Mouse (Mus musculus): ENCODE measurements around the gene Dgcr8. TPM values are rescaled to one million over a fixed set of nuclear protein-coding genes. Genes with fewer than 3 reads are reported as not detected.

Gene Dgcr8
- polyA plus RNA-seq, 1 experiment from 2014 or later: 23.3 TPM

DNA sequence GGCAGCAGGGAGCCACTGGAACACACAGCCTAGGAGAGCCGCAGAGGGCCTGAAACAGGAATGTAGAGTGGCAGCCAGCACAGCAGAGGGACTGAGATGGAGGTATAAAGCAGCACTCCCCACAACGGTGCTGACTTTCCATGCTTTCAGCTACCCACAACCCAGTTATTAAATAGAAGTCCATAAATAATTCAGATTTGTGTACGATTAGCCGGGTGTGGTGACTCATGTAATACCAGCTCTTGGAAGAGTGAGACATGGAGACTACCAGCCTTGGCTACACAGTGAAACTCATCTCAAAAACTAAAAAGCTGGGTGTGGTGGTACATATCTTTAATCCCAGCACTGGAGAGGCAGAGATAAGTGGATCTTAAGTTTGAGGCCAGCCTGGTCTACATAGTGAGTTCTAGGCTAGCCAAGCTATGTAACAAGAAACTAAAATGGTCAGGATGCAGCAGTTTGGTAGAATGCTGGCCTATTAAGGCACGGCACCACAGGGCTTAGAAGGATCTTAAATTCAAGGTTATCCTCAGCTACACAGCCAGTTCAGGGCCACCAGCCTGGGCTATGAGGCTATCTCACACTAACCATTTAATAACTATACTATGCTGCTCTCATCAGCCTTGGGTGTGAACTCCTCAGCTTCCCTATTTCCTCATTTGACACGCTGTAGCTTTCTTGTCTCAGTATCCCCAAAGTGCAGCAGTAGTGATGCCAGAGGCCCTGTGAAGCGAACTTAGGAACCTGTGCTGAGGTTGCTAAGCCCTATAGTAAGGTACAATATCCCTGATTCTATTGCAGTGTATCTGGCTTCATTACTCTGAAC lies 52.2 kb downstream of the Dgcr8 start:
- H3K27me3 ChIP-seq (ENCODE audit: control insufficient read depth, insufficient read depth, low read length): no peaks in the 10 kb centered on the region
- peak overlapping the region; percentile 92; the same call in 1 of the 2 replicates for H3K9ac ChIP-seq (ENCODE audit: low read length)
- no peaks in the 10 kb centered on the region for H3K9me3 ChIP-seq (replicated peaks; ENCODE audit: control insufficient read depth, low read length)
- peaks cover 18% of the 10 kb centered on the region for H3K4me1 ChIP-seq (ENCODE audit: control insufficient read depth, insufficient read depth, low read length)
- no peak overlapping the region for H3K4me3 ChIP-seq (replicated peaks; ENCODE audit: low read length)
- 0 out of 2 replicates have a peak overlapping the region, but pooled peaks have one; percentile 77 for H3K4me2 ChIP-seq (ENCODE audit: low read depth, low read length)
- H3K27ac ChIP-seq (ENCODE audit: low read length): no peak overlapping the region
- WGBS: 71% methylated on average over 7 of the region's 7 CpGs
- H3K36me3 ChIP-seq (ENCODE audit: control insufficient read depth, insufficient read depth, low read length): peaks cover 16% of the 10 kb centered on the region; the same call in 1 of the 2 replicates
- ATAC-seq (ENCODE audit: insufficient read depth, low FRiP score): no peak

DNA sequence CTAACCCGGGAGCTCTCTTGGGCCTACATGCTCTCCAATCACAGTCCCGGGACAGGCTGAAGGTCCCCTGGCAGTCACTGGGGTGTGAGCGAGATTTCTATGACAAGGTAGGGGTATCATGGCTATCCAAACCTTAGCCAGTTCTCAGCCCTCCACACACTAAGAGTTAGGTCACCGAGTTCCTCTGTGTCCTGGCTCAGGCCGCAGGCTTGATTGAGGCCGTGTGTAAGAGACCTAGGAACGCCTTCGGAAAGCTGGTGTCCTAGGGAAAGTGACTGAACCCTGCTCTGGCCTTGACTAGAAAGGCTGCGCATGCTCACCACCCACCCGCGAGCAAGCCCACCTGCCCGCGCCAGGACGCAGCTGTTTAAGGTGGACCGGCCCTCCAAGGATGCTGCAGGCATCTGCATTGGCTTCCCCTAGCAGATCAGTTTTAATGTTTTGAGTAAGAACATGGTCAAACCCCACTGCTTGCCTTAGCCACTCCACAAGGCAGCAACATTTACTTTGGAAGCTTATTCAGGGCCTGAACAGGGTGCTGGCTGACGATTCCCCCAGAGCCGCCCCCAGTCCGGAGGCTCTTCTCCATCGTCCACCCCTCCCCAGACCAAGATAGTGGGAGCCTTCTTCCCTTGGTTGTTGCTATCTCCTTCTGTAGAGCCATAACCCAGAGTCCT lies 53.5 kb downstream of the Dgcr8 start:
- H3K27ac ChIP-seq (ENCODE audit: low read length): peak overlapping the region; percentile 86
- 4% methylated on average over 19 of the region's 19 CpGs for WGBS
- H3K36me3 ChIP-seq (ENCODE audit: control insufficient read depth, insufficient read depth, low read length): peaks cover 10% of the 10 kb centered on the region; the same call in 1 of the 2 replicates
- H3K27me3 ChIP-seq (ENCODE audit: control insufficient read depth, insufficient read depth, low read length): no peaks in the 10 kb centered on the region
- H3K4me1 ChIP-seq (ENCODE audit: control insufficient read depth, insufficient read depth, low read length): peaks cover 20% of the 10 kb centered on the region
- ATAC-seq (ENCODE audit: insufficient read depth, low FRiP score): peak; percentile 66
- peak overlapping the region; percentile 92 for H3K9ac ChIP-seq (ENCODE audit: low read length)
- H3K4me2 ChIP-seq (ENCODE audit: low read depth, low read length): peak overlapping the region; percentile 77
- peak overlapping the region; percentile 88 for H3K4me3 ChIP-seq (replicated peaks; ENCODE audit: low read length)
- no peaks in the 10 kb centered on the region for H3K9me3 ChIP-seq (replicated peaks; ENCODE audit: control insufficient read depth, low read length)

DNA sequence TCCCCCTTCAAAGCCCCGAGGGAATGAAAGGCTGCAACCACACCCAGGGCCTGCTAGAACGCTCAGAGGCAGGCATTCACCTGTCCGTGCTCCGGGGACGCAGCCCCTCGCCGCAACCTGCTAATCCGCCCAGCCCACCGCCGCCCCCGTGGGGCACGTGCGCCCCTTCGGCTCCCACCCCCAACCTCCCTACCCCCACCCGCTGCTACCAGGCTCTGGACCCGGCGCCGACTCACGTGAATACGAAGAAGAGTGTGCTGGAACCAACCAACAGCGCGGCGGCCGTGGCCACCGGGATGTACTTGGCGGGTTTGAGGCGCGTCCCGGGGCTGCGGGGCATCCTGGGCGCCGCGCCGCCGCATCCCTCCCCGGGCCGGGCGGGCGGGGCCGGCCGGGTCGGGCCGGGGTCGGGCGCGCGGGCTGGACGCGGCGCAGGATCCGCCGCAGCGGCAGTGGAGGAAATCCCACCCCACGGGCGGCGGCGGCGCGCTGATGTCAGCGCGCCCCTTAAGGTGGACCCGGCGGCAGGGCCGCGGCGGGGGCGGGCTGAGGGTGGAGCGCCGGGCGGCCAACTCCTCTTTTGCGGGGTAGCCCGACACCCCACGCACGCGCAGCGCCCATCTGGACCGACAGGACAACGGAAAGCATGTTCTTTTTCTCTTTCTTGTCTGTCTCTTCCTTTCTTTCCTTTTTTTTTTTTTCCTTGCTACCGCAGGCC lies 54.2 kb downstream of the Dgcr8 start, which contains the start of gene Zdhhc8:
Gene Zdhhc8 (minus strand): TSS at position 466 of the 718 bp plus-strand sequence.
- Histone ChIP-seq H3K27ac (ENCODE audit: low read length) (peak within 1 kb of the TSS; percentile 86), H3K4me2 (ENCODE audit: low read depth, low read length) (peak within 1 kb of the TSS; percentile 77), H3K36me3 (ENCODE audit: control insufficient read depth, insufficient read depth, low read length) (peaks cover 10% of the 10 kb centered on the region; the same call in 1 of the 2 replicates), H3K4me3 (replicated peaks; ENCODE audit: low read length) (peak within 1 kb of the TSS; percentile 88), H3K4me1 (ENCODE audit: control insufficient read depth, insufficient read depth, low read length) (peaks cover 22% of the 10 kb centered on the region), H3K27me3 (ENCODE audit: control insufficient read depth, insufficient read depth, low read length) (no peaks in the 10 kb centered on the region), H3K9ac (ENCODE audit: low read length) (peak within 1 kb of the TSS; percentile 92), H3K9me3 (replicated peaks; ENCODE audit: control insufficient read depth, low read length) (no peaks in the 10 kb centered on the region)
- ATAC-seq (ENCODE audit: insufficient read depth, low FRiP score): peak; percentile 85; the same call in 1 of the 2 replicates
- WGBS: under 1% methylated on average over 73 of the region's 79 CpGs

DNA sequence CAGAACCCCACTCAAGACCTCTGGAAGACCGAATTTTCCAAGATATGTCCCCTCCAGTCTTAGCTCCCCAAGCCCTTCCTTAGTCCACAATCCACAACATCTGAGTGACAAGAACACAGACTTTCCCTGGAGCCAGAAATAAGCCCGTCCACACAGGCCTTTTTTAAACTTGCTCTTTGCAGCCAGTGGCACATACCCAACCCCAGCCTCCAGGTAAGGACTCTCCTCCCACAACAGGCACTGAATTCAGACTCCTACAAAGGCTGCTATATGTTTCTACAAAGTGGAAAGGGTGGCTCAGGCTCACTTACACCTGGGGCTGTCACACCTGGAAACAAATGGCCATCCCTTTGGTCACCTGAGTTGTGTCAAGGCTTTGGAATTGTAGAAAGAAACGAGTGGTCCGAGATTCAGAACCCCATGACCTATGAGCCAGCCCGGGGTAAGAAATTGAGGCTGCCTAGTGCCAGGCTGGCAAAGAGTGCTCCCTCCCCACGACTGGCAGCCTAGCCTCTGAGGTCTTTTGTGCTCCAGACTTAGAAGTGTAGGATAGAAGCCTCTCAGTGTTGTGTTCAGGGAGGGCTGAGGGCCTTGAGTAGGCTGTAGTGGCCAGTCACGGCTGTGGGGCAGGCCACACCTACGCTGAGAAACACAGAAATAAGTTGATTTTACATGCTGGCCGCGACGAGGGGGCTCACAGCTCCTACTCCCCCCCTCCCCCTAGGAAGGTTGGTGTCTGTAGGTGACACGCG lies 55.0 kb downstream of the Dgcr8 start:
- Histone ChIP-seq H3K27ac (ENCODE audit: low read length) (peak overlapping the region; percentile 86), H3K9me3 (replicated peaks; ENCODE audit: control insufficient read depth, low read length) (no peaks in the 10 kb centered on the region), H3K36me3 (ENCODE audit: control insufficient read depth, insufficient read depth, low read length) (0 out of 2 replicates have a peak, but pooled peaks cover 5% of the 10 kb centered on the region), H3K27me3 (ENCODE audit: control insufficient read depth, insufficient read depth, low read length) (no peaks in the 10 kb centered on the region), H3K4me1 (ENCODE audit: control insufficient read depth, insufficient read depth, low read length) (peaks cover 28% of the 10 kb centered on the region), H3K4me3 (replicated peaks; ENCODE audit: low read length) (peak overlapping the region; percentile 88), H3K4me2 (ENCODE audit: low read depth, low read length) (peak overlapping the region; percentile 77), H3K9ac (ENCODE audit: low read length) (peak overlapping the region; percentile 92)
- 13% methylated on average over 13 of the region's 13 CpGs for WGBS
- ATAC-seq (ENCODE audit: insufficient read depth, low FRiP score): 0 out of 2 replicates have a peak, but pooled peaks have one; percentile 11

DNA sequence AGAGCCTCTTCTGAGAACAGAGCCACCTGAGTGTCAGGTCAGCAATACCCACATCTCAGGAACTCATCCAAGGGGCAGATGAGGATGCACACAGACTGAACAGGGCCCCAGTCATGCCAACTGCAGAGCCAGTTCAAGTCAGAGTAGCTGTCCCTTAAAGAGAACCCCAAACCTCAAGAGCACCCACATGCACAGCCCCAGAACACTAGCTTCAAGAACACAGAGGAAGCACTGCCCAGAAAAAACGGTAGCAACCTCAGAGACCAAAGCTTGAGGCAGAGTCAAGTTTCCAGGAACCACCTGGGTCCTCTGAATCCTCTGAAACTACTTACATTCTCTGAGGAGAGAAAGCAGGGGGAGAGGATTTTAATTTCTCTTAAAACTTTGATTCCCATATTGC lies 55.6 kb downstream of the Dgcr8 start:
- ATAC-seq (ENCODE audit: insufficient read depth, low FRiP score): no peak
- 28% methylated on average over 1 of the region's 1 CpGs for WGBS
- H3K36me3 ChIP-seq (ENCODE audit: control insufficient read depth, insufficient read depth, low read length): no peaks in the 10 kb centered on the region
- no peak overlapping the region for H3K4me3 ChIP-seq (replicated peaks; ENCODE audit: low read length)
- H3K27ac ChIP-seq (ENCODE audit: low read length): no peak overlapping the region
- no peaks in the 10 kb centered on the region for H3K27me3 ChIP-seq (ENCODE audit: control insufficient read depth, insufficient read depth, low read length)
- peak overlapping the region; percentile 77 for H3K4me2 ChIP-seq (ENCODE audit: low read depth, low read length)
- H3K9me3 ChIP-seq (replicated peaks; ENCODE audit: control insufficient read depth, low read length): no peaks in the 10 kb centered on the region
- H3K4me1 ChIP-seq (ENCODE audit: control insufficient read depth, insufficient read depth, low read length): peaks cover 29% of the 10 kb centered on the region
- H3K9ac ChIP-seq (ENCODE audit: low read length): peak overlapping the region; percentile 92; the same call in 1 of the 2 replicates

DNA sequence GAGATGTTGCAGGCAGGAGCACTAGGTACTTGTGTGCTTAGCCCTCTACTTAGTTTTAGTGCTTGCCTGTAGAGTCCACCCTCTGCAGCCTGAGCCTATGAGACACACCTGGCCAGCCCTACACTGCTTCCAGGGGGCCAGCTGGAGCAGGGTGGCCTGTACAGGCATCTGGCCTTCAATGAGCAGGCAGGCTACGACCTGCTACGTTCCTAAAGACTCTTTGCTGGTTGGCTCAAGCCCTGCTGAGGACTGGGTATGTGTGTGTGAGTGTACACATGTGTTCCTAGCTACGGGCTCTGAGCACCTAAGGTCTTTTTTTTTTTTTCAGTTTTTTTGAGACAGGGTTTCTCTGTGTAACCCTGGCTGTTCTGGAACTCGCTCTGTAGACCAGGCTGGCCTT lies 57.6 kb downstream of the Dgcr8 start:
- no peak for ATAC-seq (ENCODE audit: insufficient read depth, low FRiP score)
- Histone ChIP-seq H3K4me2 (ENCODE audit: low read depth, low read length) (no peak overlapping the region), H3K9me3 (replicated peaks; ENCODE audit: control insufficient read depth, low read length) (no peaks in the 10 kb centered on the region), H3K9ac (ENCODE audit: low read length) (no peak overlapping the region), H3K4me3 (replicated peaks; ENCODE audit: low read length) (no peak overlapping the region), H3K27ac (ENCODE audit: low read length) (no peak overlapping the region), H3K27me3 (ENCODE audit: control insufficient read depth, insufficient read depth, low read length) (no peaks in the 10 kb centered on the region), H3K4me1 (ENCODE audit: control insufficient read depth, insufficient read depth, low read length) (peaks cover 29% of the 10 kb centered on the region), H3K36me3 (ENCODE audit: control insufficient read depth, insufficient read depth, low read length) (0 out of 2 replicates have a peak, but pooled peaks cover 3% of the 10 kb centered on the region)
- 70% methylated on average over 4 of the region's 4 CpGs for WGBS

DNA sequence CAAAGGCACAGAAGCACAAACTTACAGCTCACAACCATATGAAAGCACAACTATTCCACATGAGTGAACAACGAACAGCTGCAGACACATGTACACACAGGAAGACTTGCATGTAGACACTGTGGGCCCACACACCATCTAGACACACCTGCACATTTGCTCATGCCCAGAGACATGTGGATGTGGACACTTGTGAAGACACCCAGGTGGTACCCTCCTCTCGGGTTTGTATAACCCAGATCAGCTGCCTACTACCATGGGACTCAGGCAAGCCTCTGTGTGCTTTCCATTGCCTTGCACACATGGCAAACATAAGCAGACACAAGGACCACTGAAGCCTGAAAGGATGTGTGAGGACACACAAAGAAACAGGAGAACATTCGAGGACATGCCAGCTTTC lies 58.0 kb downstream of the Dgcr8 start:
- Histone ChIP-seq H3K9me3 (replicated peaks; ENCODE audit: control insufficient read depth, low read length) (no peaks in the 10 kb centered on the region), H3K4me3 (replicated peaks; ENCODE audit: low read length) (no peak overlapping the region), H3K27ac (ENCODE audit: low read length) (no peak overlapping the region), H3K4me1 (ENCODE audit: control insufficient read depth, insufficient read depth, low read length) (peaks cover 28% of the 10 kb centered on the region), H3K4me2 (ENCODE audit: low read depth, low read length) (no peak overlapping the region), H3K9ac (ENCODE audit: low read length) (no peak overlapping the region), H3K27me3 (ENCODE audit: control insufficient read depth, insufficient read depth, low read length) (no peaks in the 10 kb centered on the region), H3K36me3 (ENCODE audit: control insufficient read depth, insufficient read depth, low read length) (0 out of 2 replicates have a peak, but pooled peaks cover 5% of the 10 kb centered on the region)
- ATAC-seq (ENCODE audit: insufficient read depth, low FRiP score): no peak
- WGBS: 82% methylated on average over 3 of the region's 3 CpGs

DNA sequence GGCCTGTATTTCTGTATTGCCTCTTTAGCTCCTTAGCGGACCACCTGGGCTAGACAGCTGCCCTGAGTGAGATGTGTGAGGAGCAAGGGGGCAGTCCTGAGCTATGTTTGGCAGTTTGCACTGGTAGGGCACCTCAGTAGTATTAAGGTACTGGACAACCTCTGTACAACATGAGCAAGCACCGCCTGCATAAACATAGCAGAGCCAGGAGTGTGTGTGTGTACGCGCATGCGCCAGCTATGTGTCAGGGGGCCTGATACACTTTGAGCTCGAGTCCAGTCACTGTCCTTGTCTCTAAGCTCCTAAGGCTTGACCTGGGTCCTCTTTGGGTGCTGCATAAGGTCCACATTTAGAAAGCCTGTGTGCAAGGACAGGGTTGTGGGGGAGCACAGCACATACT lies 58.4 kb downstream of the Dgcr8 start:
- no peak for ATAC-seq (ENCODE audit: insufficient read depth, low FRiP score)
- H3K4me1 ChIP-seq (ENCODE audit: control insufficient read depth, insufficient read depth, low read length): peaks cover 25% of the 10 kb centered on the region
- 0 out of 2 replicates have a peak, but pooled peaks cover 5% of the 10 kb centered on the region for H3K36me3 ChIP-seq (ENCODE audit: control insufficient read depth, insufficient read depth, low read length)
- H3K9ac ChIP-seq (ENCODE audit: low read length): no peak overlapping the region
- no peak overlapping the region for H3K4me3 ChIP-seq (replicated peaks; ENCODE audit: low read length)
- no peak overlapping the region for H3K27ac ChIP-seq (ENCODE audit: low read length)
- no peaks in the 10 kb centered on the region for H3K27me3 ChIP-seq (ENCODE audit: control insufficient read depth, insufficient read depth, low read length)
- WGBS: 85% methylated on average over 6 of the region's 6 CpGs
- no peaks in the 10 kb centered on the region for H3K9me3 ChIP-seq (replicated peaks; ENCODE audit: control insufficient read depth, low read length)
- H3K4me2 ChIP-seq (ENCODE audit: low read depth, low read length): no peak overlapping the region
